Mouse (Mus musculus) common myeloid progenitor, adult 5-6 weeks (primary cell): ENCODE measurements around the gene Il9. TPM values are rescaled to one million over a fixed set of nuclear protein-coding genes. Genes with fewer than 3 reads are reported as not detected.

Experiments
- ATAC-seq: replicated peaks from 2 replicates; pipeline ENCODE4 v1.8.0; 2016; ENCODE audit warnings: low read depth, mild to moderate bottlenecking, moderate TSS enrichment, inconsistent platforms; ENCODE audit not compliant: poor library complexity, severe bottlenecking
- total RNA-seq: library from RNA; stranded (forward); fragments of 200-1000, 187-1606 nt; gene quantifications from 2 replicates; pipeline ENCODE4 v1.2.3, GENCODE M21; 2017

Il9 gene
- total RNA-seq, 1 experiment from 2014 or later = not detected

DNA sequence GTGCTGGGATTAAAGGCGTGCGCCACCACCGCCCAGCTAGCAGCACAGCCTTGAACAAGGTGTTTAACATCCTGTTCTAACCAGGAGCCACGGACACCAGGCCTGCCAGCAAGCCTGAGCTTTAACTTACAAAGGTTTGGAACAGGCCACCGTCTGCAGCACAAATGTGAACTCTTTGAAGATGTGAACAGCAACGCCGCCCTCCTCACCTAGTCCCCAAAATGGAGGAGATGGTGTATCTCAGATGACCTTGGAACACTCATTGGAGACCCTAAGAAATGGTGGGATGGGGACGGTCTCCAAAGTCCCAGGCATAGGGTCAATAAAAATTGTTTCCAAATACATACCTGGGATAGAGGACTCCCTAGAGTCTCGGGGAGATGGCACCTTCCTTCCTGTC lies 9.4 kb downstream of the Il9 start:
- ATAC-seq = no peak

DNA sequence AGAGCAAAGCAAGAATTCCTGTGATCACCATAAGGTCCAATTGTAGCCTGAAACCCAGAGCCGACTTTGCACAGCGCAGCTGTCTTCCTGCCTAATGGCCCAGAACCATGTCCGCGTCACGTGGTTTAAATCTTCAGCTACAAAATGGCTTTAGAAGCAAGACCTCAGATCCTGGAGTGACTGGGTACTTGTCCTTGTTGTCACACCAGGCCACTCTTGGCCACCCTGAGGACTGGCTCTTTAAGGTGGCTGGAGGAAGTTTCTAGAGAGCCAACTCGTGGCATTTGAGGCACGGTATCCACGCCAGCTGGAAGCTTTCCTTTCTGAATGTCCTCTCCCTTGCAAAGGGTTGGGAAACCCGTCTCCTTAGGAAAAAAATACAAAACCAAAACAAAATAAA lies 10.1 kb downstream of the Il9 start:
- no peak for ATAC-seq

DNA sequence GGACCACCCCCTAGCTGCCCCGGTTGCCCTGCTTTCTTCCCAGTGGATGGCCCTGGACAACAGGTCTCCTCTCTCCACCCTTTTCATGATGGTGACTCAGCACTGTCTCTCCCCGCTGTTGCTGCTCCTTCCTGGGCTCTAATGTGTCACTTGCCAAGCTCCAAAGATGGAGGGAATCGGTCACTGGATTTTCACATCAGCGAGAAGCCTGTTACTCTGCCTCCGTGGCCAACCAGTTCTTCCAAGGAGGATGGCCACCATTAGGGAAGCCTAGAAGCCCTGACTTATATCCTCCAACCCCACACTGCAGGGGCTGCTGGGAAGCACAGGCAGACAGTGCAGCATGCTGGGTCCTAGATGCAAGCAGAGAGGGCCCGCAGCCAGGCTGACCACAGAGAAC lies 10.8 kb downstream of the Il9 start:
- ATAC-seq = no peak

DNA sequence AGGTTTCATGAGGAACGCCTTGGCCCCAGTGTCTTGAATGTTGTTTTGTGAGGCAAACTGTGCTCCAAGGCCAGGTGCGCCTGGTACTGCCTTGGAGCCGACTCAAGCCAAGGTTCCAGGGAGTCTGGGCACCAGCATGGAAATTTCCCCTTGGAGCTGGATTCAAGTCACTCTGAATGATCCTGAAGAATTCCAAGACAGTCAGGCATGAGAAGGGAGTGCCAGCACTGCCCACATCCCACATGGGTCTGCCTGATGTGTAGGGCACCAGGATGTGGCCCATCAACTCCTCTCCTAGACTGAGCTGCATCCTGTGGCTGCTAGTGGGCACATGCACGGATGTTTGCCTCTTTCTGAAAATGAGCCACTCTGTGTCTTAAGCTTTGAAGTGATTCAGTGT lies 13.5 kb downstream of the Il9 start:
- no peak for ATAC-seq

DNA sequence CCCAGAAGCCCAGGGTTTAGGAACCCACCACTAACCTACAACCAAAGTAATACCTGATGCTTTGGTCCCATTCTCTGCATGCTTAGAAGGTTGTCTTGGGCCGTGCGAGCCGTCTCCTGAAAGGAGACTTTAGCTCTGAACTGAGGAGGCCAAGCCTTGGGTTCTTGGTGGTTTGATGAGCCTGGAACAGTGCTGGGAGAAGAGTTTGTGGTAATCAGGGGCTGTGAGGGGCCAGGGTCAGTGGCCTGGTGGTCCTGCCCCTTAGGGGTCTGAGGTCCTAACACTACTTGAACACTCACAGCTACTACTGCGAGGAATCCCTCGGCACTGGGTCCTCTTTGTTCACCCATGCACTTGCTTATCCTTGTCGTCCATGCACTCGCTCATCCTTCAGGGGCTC lies 14.3 kb downstream of the Il9 start:
- ATAC-seq = no peak

DNA sequence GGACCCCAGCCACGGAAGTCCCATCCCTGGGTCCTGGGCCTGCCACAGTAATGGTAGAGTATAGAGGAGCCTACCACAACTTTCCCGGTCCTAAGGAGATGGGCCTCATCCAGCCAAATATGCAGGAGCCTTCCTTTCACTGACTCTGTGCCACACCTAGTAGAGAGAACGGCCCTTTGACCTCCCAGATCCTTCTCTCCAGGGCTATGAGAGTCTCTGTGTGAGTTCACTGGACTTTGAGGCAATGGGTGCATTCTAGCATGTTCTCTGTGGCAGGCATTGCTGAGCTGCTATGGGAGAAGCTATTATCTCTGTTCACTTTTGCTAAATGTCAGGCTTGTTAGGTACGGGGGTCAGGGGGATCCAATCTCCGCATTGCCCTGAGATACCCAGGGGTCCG lies 18.3 kb downstream of the Il9 start:
- no peak for ATAC-seq

DNA sequence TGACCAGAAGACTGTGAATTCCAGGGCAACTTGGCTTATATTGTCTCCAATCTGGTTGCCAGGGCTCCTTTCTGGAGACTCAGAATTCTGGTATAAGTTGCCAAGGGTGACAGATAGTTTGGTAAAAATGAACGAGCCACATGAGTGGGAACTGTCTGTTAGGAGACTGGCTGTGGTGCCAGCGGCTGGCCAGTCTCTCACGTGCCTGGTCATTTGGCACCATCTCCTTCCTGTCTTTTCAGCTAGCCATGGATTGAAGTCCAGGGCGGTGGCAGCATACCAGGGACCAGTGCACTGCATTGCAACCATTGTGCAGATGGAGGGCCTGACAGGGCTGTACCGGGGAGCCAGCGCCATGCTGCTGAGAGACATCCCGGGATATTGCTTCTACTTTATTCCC lies 18.8 kb downstream of the Il9 start:
- ATAC-seq = no peak

DNA sequence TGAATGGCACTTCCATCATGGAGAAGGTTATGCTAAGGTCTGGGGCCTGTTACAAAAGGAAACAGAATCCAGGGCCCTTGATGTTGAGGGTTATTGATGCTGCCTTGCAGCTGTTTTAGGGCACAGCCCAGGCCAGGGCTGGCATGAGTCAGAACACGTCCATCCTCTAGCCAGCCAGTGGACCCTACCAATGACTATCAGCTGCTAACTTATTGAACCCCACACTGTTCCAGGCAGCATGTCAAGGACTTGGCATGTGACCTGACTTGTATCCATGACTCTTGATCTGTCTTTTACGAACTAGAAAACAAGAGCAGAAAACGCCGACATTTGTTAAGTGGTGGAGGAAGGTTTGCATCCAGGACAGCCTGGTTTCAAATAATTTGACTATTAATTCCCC lies 19.3 kb downstream of the Il9 start:
- ATAC-seq = no peak

DNA sequence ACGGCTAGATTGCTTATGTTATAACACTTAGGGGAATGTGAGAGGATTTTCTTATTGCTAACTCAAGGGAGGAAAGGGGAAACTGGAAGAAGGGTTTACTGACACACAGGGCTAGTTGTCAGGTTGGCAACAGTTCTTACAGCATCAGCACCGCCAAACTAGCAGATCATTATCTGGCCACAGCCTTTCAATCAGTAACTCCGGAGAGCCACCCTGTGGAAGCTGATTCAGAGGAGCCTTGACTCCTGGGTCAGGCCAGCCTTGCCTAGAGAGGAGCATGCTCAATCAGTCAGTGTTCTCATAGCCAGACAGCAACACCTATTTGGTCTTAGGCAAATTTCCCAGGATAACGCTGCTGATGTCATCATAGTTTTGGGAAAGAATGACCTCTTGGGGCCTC lies 20.6 kb downstream of the Il9 start:
- no peak for ATAC-seq

DNA sequence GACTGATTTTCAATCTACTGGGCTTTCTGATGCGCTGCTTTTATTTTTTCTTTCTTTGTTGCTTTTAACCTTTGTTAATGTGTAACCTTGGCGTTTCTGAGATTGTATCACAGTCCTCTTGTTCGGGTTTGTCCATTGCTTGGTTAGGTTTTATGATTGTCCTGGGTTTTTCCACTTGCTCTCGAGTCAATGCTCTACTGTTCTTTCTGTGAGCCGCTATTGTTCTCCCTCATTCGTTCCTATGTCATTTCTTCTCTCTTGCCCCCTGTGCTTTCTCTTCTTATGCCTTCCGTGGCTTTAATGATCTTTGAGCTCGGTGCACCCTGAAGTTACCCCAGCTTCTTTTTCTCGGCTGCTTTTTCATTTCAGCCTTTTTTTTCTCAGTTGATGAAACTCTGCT lies 24.0 kb downstream of the Il9 start:
- ATAC-seq = no peak

DNA sequence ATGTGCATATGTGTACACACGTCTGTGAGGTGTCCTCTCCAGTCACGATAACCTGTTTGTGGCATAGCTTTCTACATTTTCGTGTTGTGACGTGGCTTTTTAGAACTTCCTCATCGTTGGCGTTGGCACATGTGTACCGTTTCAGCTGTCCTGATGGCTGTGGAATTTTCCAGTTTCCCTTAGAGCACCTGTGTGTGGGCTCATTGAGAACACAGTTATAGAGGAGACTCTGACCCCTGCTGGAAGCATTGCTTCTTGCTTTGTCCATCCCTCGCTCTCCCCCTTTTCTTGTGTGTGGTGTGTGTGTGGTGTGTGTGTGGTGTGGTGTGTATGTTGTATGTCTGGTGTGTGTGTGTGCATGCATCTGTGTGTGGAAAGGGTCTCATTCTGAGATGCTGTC lies 32.0 kb downstream of the Il9 start:
- ATAC-seq = no peak

DNA sequence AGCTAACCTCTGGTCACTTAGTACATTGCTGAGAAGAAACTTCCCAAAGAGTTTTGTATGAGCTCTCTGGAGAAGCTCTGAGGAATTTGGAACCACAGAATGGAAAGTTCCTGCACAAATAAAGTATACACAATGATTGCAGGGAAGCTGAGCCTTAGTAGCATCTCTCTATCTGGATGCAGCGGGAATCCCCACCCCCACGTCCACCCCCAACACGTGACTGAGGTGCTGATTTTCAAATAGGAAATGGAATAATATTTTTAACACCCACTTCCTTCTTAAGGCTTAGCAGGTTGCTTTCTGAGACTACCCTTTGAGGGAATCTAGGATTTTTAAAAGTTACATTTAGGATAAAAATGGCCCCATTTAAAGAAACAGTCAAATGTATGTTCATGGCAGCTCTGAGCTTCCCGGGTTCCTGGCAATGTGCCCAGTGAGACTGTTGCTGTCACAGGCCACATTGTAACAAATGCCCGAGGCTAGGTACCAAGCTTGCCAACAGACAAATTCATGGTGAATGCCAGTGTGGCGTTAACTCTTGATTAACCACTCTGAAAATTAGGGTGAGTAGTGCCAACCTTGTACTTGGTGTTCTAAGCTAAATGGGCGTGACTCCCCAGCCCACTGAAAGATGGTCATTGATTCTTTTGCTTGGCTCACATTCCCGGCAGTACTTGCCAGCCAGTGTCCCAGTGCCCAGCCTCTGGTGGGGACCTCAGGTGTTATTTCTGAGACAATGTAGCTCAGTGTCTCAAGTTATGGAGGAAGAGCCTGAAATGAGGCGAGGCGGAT lies 32.6 kb downstream of the Il9 start:
- ATAC-seq = no peak

DNA sequence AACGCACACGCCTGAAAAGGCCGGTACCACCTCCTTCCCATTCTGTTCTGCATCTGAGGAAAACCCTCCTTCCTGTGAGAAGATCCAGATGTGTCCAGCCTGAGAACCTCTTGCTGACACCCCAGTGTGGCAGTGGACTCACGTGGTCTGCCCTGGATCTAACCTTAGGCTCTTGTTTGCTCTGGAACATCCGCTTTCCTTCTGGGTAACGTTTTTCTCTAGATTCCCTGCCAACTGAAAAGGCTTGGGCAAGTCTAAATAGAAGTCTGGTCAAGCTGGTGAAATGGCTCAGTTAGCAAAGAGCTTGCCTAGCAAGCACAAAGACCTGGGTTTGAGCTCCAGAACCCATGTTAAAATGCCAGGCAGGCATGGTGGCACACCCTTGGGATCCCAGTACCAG lies 37.0 kb downstream of the Il9 start:
- no peak for ATAC-seq

DNA sequence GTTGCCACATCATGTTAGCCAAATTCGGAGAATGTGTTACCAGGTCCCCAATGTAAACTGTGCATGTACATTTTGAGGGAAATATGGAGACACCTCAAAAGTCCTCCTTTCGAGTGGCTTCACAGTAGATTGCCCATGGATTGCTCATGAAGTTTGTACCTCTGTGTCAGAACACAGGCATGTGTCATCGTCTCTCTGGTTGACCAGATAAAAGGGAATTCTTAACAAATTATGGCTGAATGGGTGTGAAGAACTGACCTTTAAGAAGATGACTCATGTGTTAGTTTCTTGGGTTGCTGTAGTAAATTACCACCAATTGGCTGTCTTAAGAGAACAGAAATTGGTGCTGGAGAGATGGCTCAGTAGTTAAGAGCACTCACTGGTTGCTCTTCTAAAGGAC lies 37.9 kb downstream of the Il9 start:
- ATAC-seq = no peak

DNA sequence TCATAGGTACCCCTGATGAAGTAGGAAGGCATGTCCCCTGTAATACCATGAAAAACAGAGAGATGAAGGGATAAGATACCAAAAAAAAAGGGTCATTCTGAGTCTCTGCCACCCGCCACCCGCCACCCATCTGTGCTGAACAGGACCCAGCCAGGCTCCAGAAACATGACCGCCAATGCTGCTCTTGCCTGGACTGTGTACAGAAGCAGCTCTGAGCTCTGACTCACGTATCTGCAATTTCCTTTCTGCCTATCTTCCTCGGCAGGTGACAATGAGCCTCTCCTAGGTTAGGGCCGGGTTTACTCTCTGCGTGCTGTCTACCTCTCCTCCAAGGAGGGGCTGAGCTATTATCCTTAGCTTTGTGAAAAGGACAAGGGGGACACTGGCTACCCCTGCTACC lies 38.6 kb downstream of the Il9 start:
- ATAC-seq = no peak

DNA sequence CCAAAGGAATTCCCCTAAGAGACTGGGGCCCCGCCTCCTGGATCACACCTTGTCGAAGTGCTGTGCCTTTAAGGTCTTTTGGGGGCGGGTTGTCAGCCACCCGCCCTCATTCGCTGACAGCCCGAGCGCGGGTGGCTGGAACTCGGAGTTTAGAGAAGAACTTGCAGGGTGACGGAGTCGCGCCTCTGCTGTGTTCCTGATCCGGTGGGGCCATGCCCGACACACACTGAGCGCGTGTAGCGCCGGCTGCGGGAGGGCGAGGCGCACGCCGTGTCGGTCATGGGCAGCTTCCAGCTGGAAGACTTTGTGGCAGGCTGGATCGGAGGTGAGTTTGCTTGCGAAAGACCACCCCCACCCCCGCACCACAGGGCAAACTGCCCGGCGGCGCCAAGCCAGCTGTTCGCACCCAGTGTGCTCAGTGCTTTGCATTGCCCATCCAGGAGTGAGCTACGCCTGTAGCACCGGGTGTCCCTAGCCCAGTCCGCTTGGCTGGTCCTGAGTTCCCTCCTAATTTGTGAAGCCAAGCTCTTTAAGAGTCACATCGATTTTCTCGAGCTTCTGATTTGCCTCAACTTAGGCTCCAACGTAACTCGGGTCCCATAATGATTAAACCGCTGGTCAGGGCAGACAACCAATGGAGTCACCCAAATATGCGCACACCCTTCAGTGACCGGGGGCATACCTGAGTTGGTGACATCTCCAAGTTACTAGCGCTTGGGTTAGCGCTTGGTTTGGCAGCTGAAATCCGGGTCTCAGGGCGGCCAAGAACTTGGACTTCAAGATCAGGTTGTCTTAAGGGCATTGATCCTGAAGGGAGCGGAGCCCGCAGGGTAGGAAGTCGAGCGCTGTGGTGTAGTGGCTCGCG lies 43.6 kb downstream of the Il9 start, which contains the start of gene Slc25a48:
Gene Slc25a48 (plus strand): TSS at position 145 of the 865 bp plus-strand sequence.
- ATAC-seq = peak; percentile 57

DNA sequence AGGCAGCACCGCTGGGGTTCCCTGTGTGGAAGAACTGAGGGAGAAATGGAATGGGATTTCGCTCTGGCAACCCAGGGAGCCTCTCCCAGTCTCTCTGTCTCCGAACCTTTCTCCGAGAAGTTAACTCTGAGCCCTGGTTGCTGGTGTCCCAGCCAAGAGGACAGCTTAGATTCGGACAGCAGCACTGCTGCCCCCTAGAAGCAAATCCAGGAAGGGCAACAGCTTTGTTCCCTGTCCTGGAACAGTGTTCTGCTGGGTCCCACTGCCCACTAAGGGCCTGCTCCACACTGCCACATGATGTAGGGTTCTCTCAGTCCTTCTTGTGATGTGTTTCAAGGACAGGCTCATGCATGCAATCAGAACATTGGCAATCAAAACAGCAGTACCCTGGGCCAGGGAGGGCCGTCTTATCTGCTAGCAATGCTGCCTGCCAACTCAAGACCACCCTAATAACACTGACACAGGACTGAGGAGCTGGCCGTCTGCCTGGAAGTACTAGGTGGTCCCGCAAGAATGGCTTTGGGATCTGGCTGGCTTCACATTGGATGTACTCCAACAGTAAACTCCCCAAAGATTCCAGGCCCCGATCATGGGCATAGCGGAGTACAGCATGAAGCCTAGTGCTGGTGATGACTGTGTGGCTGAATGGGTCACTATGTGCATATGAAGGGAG lies 46.3 kb downstream of the Il9 start:
- no peak for ATAC-seq

DNA sequence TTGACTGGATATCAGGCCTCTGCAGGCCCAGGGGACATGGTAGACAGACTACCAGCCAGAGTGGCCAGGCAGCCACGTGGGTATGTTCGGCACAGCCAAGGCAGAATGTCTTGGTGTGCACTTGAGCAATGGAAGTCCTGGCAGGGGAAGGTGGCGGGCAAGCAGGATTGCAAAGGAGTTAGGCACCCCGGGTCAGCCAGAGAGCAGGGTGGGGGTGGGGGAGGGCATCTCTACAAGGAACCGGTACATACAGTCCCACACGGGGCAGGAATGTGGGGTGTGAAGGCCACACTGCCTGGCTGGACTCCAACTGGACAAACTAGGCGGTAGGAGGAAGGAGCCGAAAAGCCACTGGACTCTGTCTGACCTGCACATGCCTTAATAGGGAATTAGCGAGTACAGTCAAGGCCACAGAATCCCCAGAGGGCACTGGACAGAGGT lies 47.7 kb downstream of the Il9 start:
- ATAC-seq = no peak

DNA sequence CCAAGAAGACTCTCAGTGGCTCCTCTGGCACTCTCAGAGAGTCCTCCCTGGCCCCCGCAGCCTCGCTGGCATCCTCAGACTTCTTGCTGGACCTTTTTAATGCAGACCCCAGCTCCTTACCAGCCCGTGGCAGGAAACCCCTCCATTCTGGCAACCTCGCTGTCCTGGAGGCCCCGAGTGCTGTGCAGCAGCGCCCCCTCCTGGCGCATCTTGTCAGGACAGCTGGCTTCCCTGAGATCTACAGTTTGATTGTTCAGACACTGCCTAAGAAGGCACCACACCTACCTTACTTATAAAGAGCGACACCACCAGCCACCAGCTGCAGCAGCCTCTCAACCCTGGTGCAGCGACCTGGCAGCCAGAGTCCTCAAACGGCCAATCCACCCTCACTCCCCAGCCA lies 48.6 kb downstream of the Il9 start:
- peak; percentile 58 for ATAC-seq

DNA sequence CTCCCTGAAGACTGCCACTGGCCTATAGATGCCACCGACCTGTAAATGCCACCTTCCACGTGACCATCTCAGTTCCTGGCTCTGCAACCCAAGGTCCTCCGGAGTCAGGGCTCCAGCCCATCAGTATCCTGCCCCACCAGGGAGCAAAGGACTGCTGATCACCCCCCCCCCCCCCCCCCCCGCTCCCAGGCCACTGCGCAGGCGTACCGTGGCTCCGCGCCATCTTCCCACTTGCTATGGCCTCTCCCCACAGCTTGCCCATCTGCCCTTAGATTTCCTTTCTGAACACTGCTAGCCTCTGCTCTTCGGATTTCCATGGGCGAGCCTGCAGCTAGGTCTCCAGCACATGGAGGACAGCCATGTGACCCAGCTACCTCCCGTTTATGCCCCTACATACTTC lies 49.5 kb downstream of the Il9 start:
- ATAC-seq = no peak
